Mouse (Mus musculus): ENCODE data around the gene Olfr478. TPM values are rescaled to one million over a fixed set of nuclear protein-coding genes. Genes with fewer than 3 reads are reported as not detected.
"Not testable (repeated sequence)": the region's sequence is repeated elsewhere in the genome, so short reads cannot be mapped to it uniquely, and the experiment has no call there.

Olfr478 gene
- not detected in 2 replicates for total RNA-seq (2017)

- no peak for ATAC-seq (ENCODE audit: extremely low read depth, insufficient number of reproducible peaks, low FRiP score, poor library complexity, severe bottlenecking)
Observed at GRCm38 (mm10) chr7:108033889-108034288, at the start of gene Olfr478. Olfr478 (minus strand) TSS chr7:108033989.

GRCm38 (mm10) chr7:108079555-108079954, 45.8 kb upstream of the Olfr478 start, which contains the start of gene Olfr481:
Olfr481 (plus strand) TSS chr7:108079855.
- ATAC-seq (ENCODE audit: extremely low read depth, insufficient number of reproducible peaks, low FRiP score, poor library complexity, severe bottlenecking) = no peak

- ATAC-seq (ENCODE audit: extremely low read depth, insufficient number of reproducible peaks, low FRiP score, poor library complexity, severe bottlenecking) = no peak
Observed at GRCm38 (mm10) chr7:108067246-108067645, 33.5 kb upstream of the Olfr478 start, which contains the start of gene Olfr480. Olfr480 (minus strand) TSS chr7:108067346.

- ATAC-seq (ENCODE audit: extremely low read depth, insufficient number of reproducible peaks, low FRiP score, poor library complexity, severe bottlenecking) = no peak
Observed at GRCm38 (mm10) chr7:108050393-108050792, 16.6 kb upstream of the Olfr478 start, which contains the start of gene Olfr479. Olfr479 (plus strand) TSS chr7:108050693.

GRCm38 (mm10) chr7:108014256-108014655, 19.5 kb downstream of the Olfr478 start:
- ATAC-seq (ENCODE audit: extremely low read depth, insufficient number of reproducible peaks, low FRiP score, poor library complexity, severe bottlenecking) = not testable (repeated sequence)

- ATAC-seq (ENCODE audit: extremely low read depth, insufficient number of reproducible peaks, low FRiP score, poor library complexity, severe bottlenecking) = no peak
Observed at GRCm38 (mm10) chr7:107986393-107986792, 47.4 kb downstream of the Olfr478 start, which contains the start of gene Olfr477. Olfr477 (plus strand) TSS chr7:107986693.

Other genes with a start within 250 kb of the Olfr478 start
- not detected in 2 replicates for gene Ovch2, start 232.8 kb downstream of the Olfr478 start, total RNA-seq (2017)
- gene Olfr467, start 221.7 kb downstream of the Olfr478 start, total RNA-seq (2017) = not detected in 2 replicates
- gene Olfr469, start 208.4 kb downstream of the Olfr478 start, total RNA-seq (2017) = 0.12 TPM in 1 of 2 replicates, not detected in the other
- gene Olfr470, start 186.5 kb downstream of the Olfr478 start, total RNA-seq (2017) = not detected in 2 replicates
- gene Olfr472, start 136.1 kb downstream of the Olfr478 start, total RNA-seq (2017) = not detected in 2 replicates
- gene Olfr473, start 103.5 kb downstream of the Olfr478 start, total RNA-seq (2017) = not detected in 2 replicates
- gene Olfr474, start 79.3 kb downstream of the Olfr478 start, total RNA-seq (2017) = not detected in 2 replicates
- gene Olfr476, start 69.2 kb downstream of the Olfr478 start, total RNA-seq (2017) = not detected in 2 replicates
- not detected in 2 replicates for gene Olfr477, start 47.3 kb downstream of the Olfr478 start, total RNA-seq (2017)
- gene Olfr479, start 16.7 kb upstream of the Olfr478 start, total RNA-seq (2017) = not detected in 2 replicates
- gene Olfr480, start 33.4 kb upstream of the Olfr478 start, total RNA-seq (2017) = not detected in 2 replicates
- gene Olfr481, start 45.9 kb upstream of the Olfr478 start, total RNA-seq (2017) = not detected in 2 replicates
- gene Olfr482, start 63.6 kb upstream of the Olfr478 start, total RNA-seq (2017) = not detected in 2 replicates
- not detected in 2 replicates for gene Olfr483, start 66.9 kb upstream of the Olfr478 start, total RNA-seq (2017)
- gene Olfr484, start 93.5 kb upstream of the Olfr478 start, total RNA-seq (2017) = not detected in 2 replicates
- gene Olfr485, start 125.9 kb upstream of the Olfr478 start, total RNA-seq (2017) = not detected in 2 replicates
- not detected in 2 replicates for gene Olfr486, start 138.8 kb upstream of the Olfr478 start, total RNA-seq (2017)
- not detected in 2 replicates for gene Olfr487, start 180.6 kb upstream of the Olfr478 start, total RNA-seq (2017)
- gene Olfr488, start 224.4 kb upstream of the Olfr478 start, total RNA-seq (2017) = not detected in 2 replicates